Mouse (Mus musculus) forebrain, postnatal 0 days (tissue): ENCODE results near the gene Supt6. TPM values are rescaled to one million over a fixed set of nuclear protein-coding genes. Genes with fewer than 3 reads are reported as not detected.

Source experiments
- ATAC-seq: fragments of 200-750 bp; cut with Nextera tagmentation; 2 replicates; pipeline ENCODE4 v1.8.0; 2017; ENCODE audit warnings: mild to moderate bottlenecking, moderate library complexity
- DNase-seq: peaks from one replicate; pipeline ENCODE4 v3.0.0-alpha.2; 2015
- H3K27ac ChIP-seq: fragments of 300-500 bp; sonication (generic); 2 replicates; pipeline ENCODE4 v1.5.1; 2014; ENCODE audit warnings: low read depth, mild to moderate bottlenecking, antibody characterized with exemption, low read length, moderate library complexity, mixed read lengths
- H3K27me3 ChIP-seq: fragments of 300-500 bp; sonication (generic); 2 replicates; pipeline ENCODE4 v1.6.1; 2014; ENCODE audit warnings: mild to moderate bottlenecking, low read length, mixed read lengths; ENCODE audit not compliant: insufficient read depth
- H3K36me3 ChIP-seq: fragments of 300-500 bp; sonication (generic); 2 replicates; pipeline ENCODE4 v1.6.1; 2014; ENCODE audit warnings: mild to moderate bottlenecking, moderate library complexity; ENCODE audit not compliant: insufficient read depth
- H3K4me1 ChIP-seq: fragments of 300-500 bp; sonication (generic); 2 replicates; pipeline ENCODE4 v1.6.1; 2014; ENCODE audit warnings: antibody characterized with exemption; ENCODE audit not compliant: insufficient read depth
- H3K4me2 ChIP-seq: fragments of 300-500 bp; sonication (generic); 2 replicates; pipeline ENCODE4 v1.6.1; 2014; ENCODE audit warnings: low read depth, mild to moderate bottlenecking, moderate library complexity
- H3K4me3 ChIP-seq: fragments of 300-500 bp; sonication (generic); 2 replicates; pipeline ENCODE4 v1.5.1; 2014; ENCODE audit warnings: low read depth, low read length, mixed read lengths
- H3K9ac ChIP-seq: fragments of 300-500 bp; sonication (generic); 2 replicates; pipeline ENCODE4 v1.6.1; 2014; ENCODE audit warnings: mild to moderate bottlenecking
- H3K9me3 ChIP-seq: fragments of 300-500 bp; sonication (generic); 2 replicates; pipeline ENCODE4 v1.6.1; 2016; ENCODE audit warnings: low read length
- CTCF ChIP-seq: sonication (generic); IDR thresholded peaks from 2 replicates; pipeline ENCODE4 v1.5.1; 2016; ENCODE audit warnings: antibody characterized with exemption, control low read depth, low read depth
- WGBS: fragments of 180-500 bp; shearing (Covaris S2); extraction: QIAGEN DNeasy Blood & Tissue Kit; methylation state at CpG from one replicate; pipeline ENCODE4 v1.1.7; 2014; 5-methylcytosine and 5-hydroxymethylcytosine counted together
- polyA plus RNA-seq: library from polyadenylated mRNA; unstranded; fragments of >200 nt; fragmentation: Nextera tagmentation; extraction: Ambion mirVana; gene quantifications from 2 replicates; pipeline ENCODE4 v1.2.1, GENCODE M21; 2015
- total RNA-seq: library from RNA; depleted of rRNA; stranded (reverse); fragments of >200 nt; gene quantifications from 2 replicates; pipeline ENCODE4 v1.2.3, GENCODE M21; 2014

Gene Supt6
- total and polyA plus RNA-seq, 2 experiments from 2014 or later, result 21.6 to 44.1 TPM

DNA sequence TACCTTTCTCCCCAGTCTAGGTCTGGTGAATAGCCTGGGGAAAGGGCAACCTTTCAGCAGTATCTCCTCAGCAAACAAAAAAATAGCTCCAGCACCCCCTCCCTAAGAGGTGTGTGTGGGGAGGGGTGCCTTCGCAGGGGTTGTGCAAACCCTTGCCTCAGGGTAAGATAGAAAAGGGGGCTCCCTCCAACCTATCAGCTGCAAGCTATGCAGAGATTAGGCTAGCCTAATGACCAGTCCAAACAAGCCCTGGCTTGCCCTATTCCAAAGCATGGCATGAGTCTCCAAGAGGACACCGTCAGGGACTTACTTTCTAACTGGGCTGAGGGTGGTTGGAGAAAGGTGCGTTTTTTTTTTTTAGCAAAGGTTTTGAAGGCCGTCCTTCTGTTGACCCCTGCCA lies 79.6 kb downstream of the Supt6 start:
- Histone ChIP-seq H3K4me2 (peak overlapping the region; percentile 89), H3K9ac (peak overlapping the region; percentile 89; the same call in 1 of the 2 replicates), H3K9me3 (no peaks in the 10 kb centered on the region), H3K27ac (no peak overlapping the region), H3K4me3 (0 out of 2 replicates have a peak overlapping the region, but pooled peaks have one; percentile 67), H3K27me3 (no peaks in the 10 kb centered on the region), H3K4me1 (peaks cover 13% of the 10 kb centered on the region), H3K36me3 (peaks cover 9% of the 10 kb centered on the region)
- DNase-seq (no peak), ATAC-seq (no peak)
- WGBS, result 54% methylated on average over 4 of the region's 4 CpGs
- TF ChIP-seq CTCF, result no peak

DNA sequence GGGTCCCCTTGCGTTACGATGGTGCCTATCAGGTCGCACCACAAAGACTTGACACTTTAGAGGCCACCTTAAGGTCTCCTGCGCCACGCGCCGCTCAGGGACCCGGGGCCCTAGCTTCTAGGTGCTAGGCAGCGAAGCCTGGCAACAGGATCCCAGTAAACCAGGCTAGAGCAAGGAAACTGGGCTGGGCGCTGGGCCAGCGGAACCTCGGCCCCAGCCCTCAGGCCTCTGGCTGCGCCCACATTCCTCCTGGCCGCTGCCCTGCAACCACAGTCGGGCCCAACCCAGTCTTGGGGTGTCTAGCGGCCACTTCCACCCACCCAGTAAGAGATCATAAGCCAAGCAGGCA lies 80.1 kb downstream of the Supt6 start:
- H3K36me3 ChIP-seq, result peaks cover 13% of the 10 kb centered on the region
- H3K4me2 ChIP-seq, result peak overlapping the region; percentile 89
- WGBS, result 3% methylated on average over 16 of the region's 16 CpGs
- H3K9ac ChIP-seq, result peak overlapping the region; percentile 89
- no peaks in the 10 kb centered on the region for H3K9me3 ChIP-seq
- no peaks in the 10 kb centered on the region for H3K27me3 ChIP-seq
- H3K4me3 ChIP-seq, result peak overlapping the region; percentile 67
- peaks cover 13% of the 10 kb centered on the region for H3K4me1 ChIP-seq
- H3K27ac ChIP-seq, result peak overlapping the region; percentile 54; the same call in 1 of the 2 replicates
- TF ChIP-seq CTCF, result no peak
- DNase-seq (no peak), ATAC-seq (peak; percentile 37)

DNA sequence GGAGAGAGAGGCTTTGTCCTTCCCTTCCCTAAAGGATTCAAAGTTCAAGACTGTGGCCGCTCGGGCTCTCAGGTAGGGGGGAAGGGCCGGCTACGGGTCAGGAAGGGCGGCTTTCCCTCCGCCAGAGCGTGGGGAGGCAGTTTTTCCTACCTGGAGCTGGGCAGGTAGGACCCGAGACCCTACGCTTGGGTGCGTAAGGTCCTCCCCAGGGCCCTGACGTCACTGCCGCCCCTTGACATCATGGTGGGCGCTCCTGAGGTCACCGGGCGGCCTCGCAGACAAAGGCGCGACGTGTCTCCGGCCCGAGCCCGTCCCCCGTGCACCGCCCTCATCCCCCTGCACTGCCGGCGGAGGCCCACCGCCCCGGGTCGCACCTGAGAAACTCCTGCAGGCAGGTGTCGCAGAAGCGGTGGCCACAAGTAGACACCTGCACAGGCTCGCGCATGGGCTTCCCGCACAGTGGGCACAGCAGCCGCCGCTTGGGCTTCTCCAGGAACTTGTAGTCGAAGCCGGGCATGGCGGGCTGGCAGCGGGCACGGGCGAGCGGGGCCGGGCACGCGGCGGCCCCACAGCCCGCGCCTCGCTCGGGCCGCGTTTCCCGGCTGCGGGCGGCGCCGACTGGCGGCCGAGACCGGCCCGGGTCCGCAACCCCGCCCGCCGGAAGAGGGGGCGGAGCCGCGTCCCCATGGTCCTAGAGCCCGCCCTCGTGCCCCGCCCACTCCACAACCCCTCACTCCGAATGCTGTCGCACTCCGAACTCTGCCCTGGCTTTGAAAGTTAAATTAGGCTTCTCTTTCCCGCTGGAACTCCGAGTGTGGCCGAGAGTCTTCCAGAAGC lies 80.6 kb downstream of the Supt6 start, which contains the start of gene Traf4:
TSS of gene Traf4 (minus strand) at position 666 of the 837 bp plus-strand sequence.
- H3K27me3 ChIP-seq, result no peaks in the 10 kb centered on the region
- peak within 1 kb of the TSS; percentile 89 for H3K9ac ChIP-seq
- peak within 1 kb of the TSS; percentile 89 for H3K4me2 ChIP-seq
- TF ChIP-seq CTCF, result no peak; the same call in 1 of the 2 replicates
- peaks cover 13% of the 10 kb centered on the region for H3K4me1 ChIP-seq
- peaks cover 19% of the 10 kb centered on the region for H3K36me3 ChIP-seq
- peak within 1 kb of the TSS; percentile 96 for H3K27ac ChIP-seq
- peak within 1 kb of the TSS; percentile 67 for H3K4me3 ChIP-seq
- ATAC-seq (peak; percentile 89), DNase-seq (peak; percentile 90)
- no peaks in the 10 kb centered on the region for H3K9me3 ChIP-seq
- under 1% methylated on average over 71 of the region's 78 CpGs for WGBS

DNA sequence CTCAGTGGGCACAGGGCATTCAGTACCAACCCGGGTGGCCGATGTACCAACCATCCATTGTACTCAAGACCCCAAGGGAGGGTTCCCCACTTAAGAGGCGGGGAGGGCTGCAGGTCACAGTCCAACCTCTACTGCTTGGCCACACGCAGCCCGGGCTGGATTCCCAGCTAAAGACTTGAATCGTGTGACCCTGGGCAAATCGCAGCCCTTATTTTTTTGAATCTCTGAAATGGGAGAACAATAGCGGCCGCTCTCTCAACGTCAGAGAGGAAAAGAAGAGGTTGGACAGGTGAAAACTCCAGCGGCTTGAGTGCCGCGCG lies 81.2 kb downstream of the Supt6 start:
- Histone ChIP-seq H3K27me3 (no peaks in the 10 kb centered on the region), H3K4me1 (peaks cover 13% of the 10 kb centered on the region), H3K27ac (peak overlapping the region; percentile 96), H3K9ac (peak overlapping the region; percentile 89), H3K9me3 (no peaks in the 10 kb centered on the region), H3K4me3 (peak overlapping the region; percentile 67), H3K36me3 (peaks cover 25% of the 10 kb centered on the region), H3K4me2 (peak overlapping the region; percentile 89)
- TF ChIP-seq CTCF, result no peak
- 0% methylated on average over 14 of the region's 14 CpGs for WGBS
- ATAC-seq (no peak; the same call in 1 of the 2 replicates), DNase-seq (no peak)

DNA sequence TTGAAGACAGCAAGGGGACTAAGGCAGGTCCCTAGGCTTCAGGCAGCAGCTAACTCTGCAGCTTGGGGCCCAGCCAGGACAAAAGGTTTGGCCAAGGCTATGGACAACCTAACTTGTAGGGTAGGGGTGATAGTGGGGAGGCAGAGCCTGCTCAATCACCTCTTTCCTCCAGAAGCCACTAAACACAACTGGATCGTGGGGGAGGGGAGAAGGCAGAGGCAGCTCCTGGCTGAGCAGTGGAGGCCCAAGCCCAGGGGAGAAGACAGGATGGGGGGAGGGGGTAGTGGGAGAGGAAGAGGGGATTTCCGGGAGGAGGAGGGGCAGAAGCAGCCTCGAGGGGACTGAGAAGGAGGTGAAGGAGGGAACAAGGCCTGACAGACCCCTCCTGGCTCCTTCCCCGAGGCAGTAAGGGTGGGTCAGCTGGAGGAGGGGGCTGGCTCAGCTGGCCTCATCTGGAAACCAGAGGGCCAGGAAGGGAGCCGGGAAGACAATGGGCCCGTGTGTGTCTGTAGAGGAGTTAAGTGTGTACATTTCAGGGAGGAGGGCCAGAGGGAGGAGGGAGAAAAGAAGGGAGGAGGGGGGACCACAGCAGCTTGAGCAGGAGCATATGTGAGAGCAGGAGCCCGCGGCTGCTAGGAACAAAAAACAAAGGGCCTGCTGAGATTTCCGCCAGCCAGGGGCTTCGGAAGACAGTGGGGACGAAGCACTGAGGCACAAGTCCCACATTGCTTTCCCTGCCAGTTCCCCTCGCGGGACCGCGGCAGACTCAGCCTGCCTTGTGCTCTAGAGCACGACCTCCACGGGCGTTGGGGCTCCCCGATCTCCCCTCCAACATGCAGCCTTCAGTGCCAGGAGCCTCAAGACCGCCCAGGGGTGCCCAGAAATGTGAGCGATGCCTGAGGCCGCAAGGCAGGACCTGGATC lies 81.8 kb downstream of the Supt6 start:
- Histone ChIP-seq H3K36me3 (peaks cover 29% of the 10 kb centered on the region), H3K4me2 (peak overlapping the region; percentile 89), H3K4me3 (peak overlapping the region; percentile 67), H3K27ac (peak overlapping the region; percentile 96), H3K9me3 (no peaks in the 10 kb centered on the region), H3K4me1 (peaks cover 13% of the 10 kb centered on the region), H3K9ac (peak overlapping the region; percentile 89), H3K27me3 (no peaks in the 10 kb centered on the region)
- peak; percentile 40 for ATAC-seq
- 4% methylated on average over 22 of the region's 22 CpGs for WGBS
- peak; percentile 75 for DNase-seq
- TF ChIP-seq CTCF, result no peak

DNA sequence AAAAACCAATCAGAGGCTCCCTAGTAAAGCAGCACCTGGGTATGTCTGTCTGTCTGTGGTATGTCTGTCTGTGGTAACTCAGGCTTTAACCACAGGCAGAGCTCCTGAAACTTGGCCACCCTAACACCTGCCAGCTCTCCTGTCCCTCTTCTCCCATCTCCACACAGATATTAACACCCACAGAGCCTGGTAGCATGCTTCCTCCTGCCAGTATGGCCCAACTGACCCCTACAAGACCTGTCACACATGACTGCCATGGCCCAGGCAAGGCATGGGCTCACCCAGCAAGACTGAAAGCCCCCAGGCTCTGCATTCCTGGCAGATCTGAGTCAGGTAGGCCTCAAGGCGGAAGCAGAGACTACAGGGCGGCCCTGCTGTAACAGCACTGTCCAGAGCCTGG lies 82.7 kb downstream of the Supt6 start:
- DNase-seq (no peak), ATAC-seq (no peak)
- TF ChIP-seq CTCF, result no peak
- Histone ChIP-seq H3K36me3 (peaks cover 38% of the 10 kb centered on the region), H3K4me3 (peak overlapping the region; percentile 67), H3K27me3 (no peaks in the 10 kb centered on the region), H3K9me3 (no peaks in the 10 kb centered on the region), H3K9ac (peak overlapping the region; percentile 89), H3K27ac (peak overlapping the region; percentile 96), H3K4me2 (peak overlapping the region; percentile 89), H3K4me1 (peaks cover 13% of the 10 kb centered on the region)
- 85% methylated on average over 2 of the region's 2 CpGs for WGBS
